Mouse (Mus musculus) right cerebral cortex, postnatal 10 days (tissue): ENCODE results near the gene Kirrel.
"Not testable (repeated sequence)": the region's sequence is repeated elsewhere in the genome, so short reads cannot be mapped to it uniquely, and the experiment has no call there.

Experiments
- DNase-seq, 2 experiments: peaks; one replicate each; pipeline ENCODE4 v3.0.0; 2021; ENCODE audit warnings: low spot score in 2 of 2

Gene Kirrel

GRCm38 (mm10) chr3:87136782-87137181, 37.8 kb downstream of the Kirrel start:
- DNase-seq, result no peak

- DNase-seq, result no peak
Measured at GRCm38 (mm10) chr3:87134951-87135350, 39.6 kb downstream of the Kirrel start.

GRCm38 (mm10) chr3:87131694-87132347, 42.7 kb downstream of the Kirrel start:
- DNase-seq, result no peak

- DNase-seq, result no peak
Measured at GRCm38 (mm10) chr3:87130933-87131332, 43.6 kb downstream of the Kirrel start.

GRCm38 (mm10) chr3:87123795-87124194, 50.8 kb downstream of the Kirrel start:
- DNase-seq, result no peak

- DNase-seq, result no peak
Measured at GRCm38 (mm10) chr3:87118214-87118613, 56.3 kb downstream of the Kirrel start.

GRCm38 (mm10) chr3:87117632-87118031, 56.9 kb downstream of the Kirrel start:
- DNase-seq, result no peak

- no peak for DNase-seq
Measured at GRCm38 (mm10) chr3:87115726-87116540, 58.6 kb downstream of the Kirrel start.

- no peak for DNase-seq
Measured at GRCm38 (mm10) chr3:87115271-87115670, 59.3 kb downstream of the Kirrel start.

- DNase-seq, result no peak
Measured at GRCm38 (mm10) chr3:87114801-87115200, 59.7 kb downstream of the Kirrel start.

- not testable (repeated sequence) for DNase-seq
Measured at GRCm38 (mm10) chr3:87113881-87114280, 60.7 kb downstream of the Kirrel start.

- no peak for DNase-seq
Measured at GRCm38 (mm10) chr3:87112264-87112663, 62.3 kb downstream of the Kirrel start.

- no peak for DNase-seq
Measured at GRCm38 (mm10) chr3:87104856-87105255, 69.7 kb downstream of the Kirrel start.

GRCm38 (mm10) chr3:87102346-87102745, 72.2 kb downstream of the Kirrel start:
- no peak for DNase-seq

- DNase-seq, result no peak
Measured at GRCm38 (mm10) chr3:87100911-87101310, 73.6 kb downstream of the Kirrel start.

- DNase-seq, result peak; percentile 65 to 71
Measured at GRCm38 (mm10) chr3:87097969-87098946, 76.3 kb downstream of the Kirrel start.

GRCm38 (mm10) chr3:87097205-87097604, 77.3 kb downstream of the Kirrel start:
- DNase-seq, result no peak

- no peak for DNase-seq
Measured at GRCm38 (mm10) chr3:87093718-87094117, 80.8 kb downstream of the Kirrel start.

- DNase-seq, result peak; percentile 84 to 85
Measured at GRCm38 (mm10) chr3:87089694-87090565, 84.6 kb downstream of the Kirrel start.

GRCm38 (mm10) chr3:87087146-87087545, 87.4 kb downstream of the Kirrel start:
- DNase-seq, result no peak

- no peak for DNase-seq
Measured at GRCm38 (mm10) chr3:87082235-87082634, 92.3 kb downstream of the Kirrel start.
